Mouse (Mus musculus) c-Kit-positive CD71-negative TER-119-negative erythroid progenitor cells, embryonic 14.5 days (primary cell): ENCODE data around the gene Parp8.

Experiments
- DNase-seq: peaks from one replicate; pipeline ENCODE4 v3.0.0-alpha.2; 2013; ENCODE audit warnings: low read depth

The Parp8 gene

GRCm38 (mm10) chr13:117025226-117026067, at the start of gene Parp8:
Parp8 (minus strand) TSS chr13:117025537.
- no peak for DNase-seq

GRCm38 (mm10) chr13:117062628-117063315, 37.4 kb upstream of the Parp8 start:
- DNase-seq, result no peak

- no peak for DNase-seq
Measured at GRCm38 (mm10) chr13:117056466-117056865, 31.1 kb upstream of the Parp8 start.

GRCm38 (mm10) chr13:117054811-117055496, 29.6 kb upstream of the Parp8 start:
- no peak for DNase-seq

- no peak for DNase-seq
Measured at GRCm38 (mm10) chr13:117052748-117053147, 27.4 kb upstream of the Parp8 start.

GRCm38 (mm10) chr13:117048541-117048971, 23.2 kb upstream of the Parp8 start:
- DNase-seq, result no peak

- DNase-seq, result no peak
Measured at GRCm38 (mm10) chr13:117043567-117043966, 18.2 kb upstream of the Parp8 start.

- no peak for DNase-seq
Measured at GRCm38 (mm10) chr13:117041021-117041420, 15.7 kb upstream of the Parp8 start.

GRCm38 (mm10) chr13:117036277-117036676, 10.9 kb upstream of the Parp8 start:
- no peak for DNase-seq

- DNase-seq, result no peak
Measured at GRCm38 (mm10) chr13:117035121-117035520, 9.8 kb upstream of the Parp8 start.

- no peak for DNase-seq
Measured at GRCm38 (mm10) chr13:117034676-117035075, 9.3 kb upstream of the Parp8 start.

- DNase-seq, result no peak
Measured at GRCm38 (mm10) chr13:117033676-117034308, 8.5 kb upstream of the Parp8 start.

GRCm38 (mm10) chr13:117032402-117032801, 7.1 kb upstream of the Parp8 start:
- DNase-seq, result no peak

GRCm38 (mm10) chr13:117031546-117031945, 6.2 kb upstream of the Parp8 start:
- no peak for DNase-seq

GRCm38 (mm10) chr13:117028221-117028620, 2.9 kb upstream of the Parp8 start:
- DNase-seq, result no peak

- DNase-seq, result no peak
Measured at GRCm38 (mm10) chr13:117027336-117027735, 2.0 kb upstream of the Parp8 start.

- DNase-seq, result no peak
Measured at GRCm38 (mm10) chr13:117026276-117026780, 991 bp upstream of the Parp8 start.

GRCm38 (mm10) chr13:117024916-117025225, 466 bp downstream of the Parp8 start:
- DNase-seq, result no peak

- DNase-seq, result no peak
Measured at GRCm38 (mm10) chr13:117024127-117024915, 1.0 kb downstream of the Parp8 start.

- no peak for DNase-seq
Measured at GRCm38 (mm10) chr13:117023346-117024050, 1.8 kb downstream of the Parp8 start.

- DNase-seq, result no peak
Measured at GRCm38 (mm10) chr13:117020631-117021030, 4.7 kb downstream of the Parp8 start.
